Mouse (Mus musculus) midbrain, embryonic 12.5 days (tissue): ENCODE data around the gene Dad1. TPM values are rescaled to one million over a fixed set of nuclear protein-coding genes. Genes with fewer than 3 reads are reported as not detected.
"Not testable (repeated sequence)": the region's sequence is repeated elsewhere in the genome, so short reads cannot be mapped to it uniquely, and the experiment has no call there.

Experiments
- ATAC-seq: fragments of 200-750 bp; cut with Nextera tagmentation; 2 replicates; pipeline ENCODE4 v1.8.0; 2017; ENCODE audit warnings: low read depth, moderate TSS enrichment, moderate library complexity; ENCODE audit not compliant: low FRiP score
- H3K27ac ChIP-seq: fragments of 300-500 bp; sonication (generic); replicated peaks from 2 replicates; pipeline ENCODE4 v1.5.1; 2016; ENCODE audit warnings: mild to moderate bottlenecking
- H3K27me3 ChIP-seq: fragments of 300-500 bp; sonication (generic); 2 replicates; pipeline ENCODE4 v1.6.1; 2016; ENCODE audit warnings: mild to moderate bottlenecking
- H3K36me3 ChIP-seq: fragments of 300-500 bp; sonication (generic); 2 replicates; pipeline ENCODE4 v1.6.1; 2016
- H3K4me1 ChIP-seq: fragments of 300-500 bp; sonication (generic); 2 replicates; pipeline ENCODE4 v1.6.1; 2016
- H3K4me2 ChIP-seq: fragments of 300-500 bp; sonication (generic); replicated peaks from 2 replicates; pipeline ENCODE4 v1.6.1; 2016; ENCODE audit warnings: mild to moderate bottlenecking, moderate library complexity
- H3K4me3 ChIP-seq: fragments of 300-500 bp; sonication (generic); 2 replicates; pipeline ENCODE4 v1.5.1; 2016; ENCODE audit warnings: mild to moderate bottlenecking
- H3K9ac ChIP-seq: fragments of 300-500 bp; sonication (generic); replicated peaks from 2 replicates; pipeline ENCODE4 v1.6.1; 2016; ENCODE audit warnings: mild to moderate bottlenecking, moderate library complexity
- H3K9me3 ChIP-seq: fragments of 300-500 bp; sonication (generic); 2 replicates; pipeline ENCODE4 v1.6.1; 2016; ENCODE audit warnings: mild to moderate bottlenecking
- WGBS: fragments of 180-500 bp; shearing (Covaris S2); methylation state at CpG from one replicate; pipeline ENCODE4 v1.1.7; 2016; 5-methylcytosine and 5-hydroxymethylcytosine counted together
- polyA plus RNA-seq: library from polyadenylated mRNA; unstranded; fragments of >200 nt; fragmentation: Nextera tagmentation; extraction: Ambion mirVana; gene quantifications from 2 replicates; pipeline ENCODE4 v1.2.1, GENCODE M21; 2016

Dad1 gene
- polyA plus RNA-seq, 1 experiment from 2014 or later: 220 TPM

DNA sequence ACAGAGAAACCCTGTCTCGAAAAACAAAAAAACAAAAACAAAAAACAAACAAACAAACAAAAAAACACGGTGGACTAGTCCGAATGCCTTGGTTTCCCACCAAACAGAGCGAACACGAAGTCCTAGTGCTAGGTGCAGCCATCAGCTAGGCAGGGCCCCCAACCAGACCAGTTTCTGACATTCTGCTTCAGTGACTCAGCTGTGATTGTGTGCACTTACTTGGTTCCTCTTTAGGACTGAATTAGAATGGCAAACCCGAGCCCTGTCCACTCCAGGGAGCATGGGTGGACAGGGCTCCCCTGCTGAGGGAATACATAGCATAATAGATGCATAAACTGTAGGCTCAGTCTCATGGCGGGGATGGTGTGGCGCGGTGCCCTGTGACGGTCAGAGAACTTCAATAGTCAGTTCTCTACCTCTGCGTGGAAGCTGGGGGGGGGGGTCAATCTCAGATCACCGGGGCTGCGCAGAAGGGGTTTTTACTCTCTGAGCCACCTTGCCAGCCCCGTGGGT, 23.2 kb downstream of the Dad1 start:
- WGBS: 84% methylated on average over 14 of the region's 14 CpGs
- peaks cover 15% of the 10 kb centered on the region; the same call in 1 of the 2 replicates for H3K27me3 ChIP-seq
- ATAC-seq: no peak
- H3K4me3 ChIP-seq: no peak overlapping the region
- H3K36me3 ChIP-seq: peaks cover 10% of the 10 kb centered on the region; the same call in 1 of the 2 replicates
- no peak overlapping the region for H3K27ac ChIP-seq
- H3K4me1 ChIP-seq: peaks cover 28% of the 10 kb centered on the region
- no peaks in the 10 kb centered on the region for H3K9me3 ChIP-seq
- no peak overlapping the region for H3K9ac ChIP-seq
- no peak overlapping the region for H3K4me2 ChIP-seq

DNA sequence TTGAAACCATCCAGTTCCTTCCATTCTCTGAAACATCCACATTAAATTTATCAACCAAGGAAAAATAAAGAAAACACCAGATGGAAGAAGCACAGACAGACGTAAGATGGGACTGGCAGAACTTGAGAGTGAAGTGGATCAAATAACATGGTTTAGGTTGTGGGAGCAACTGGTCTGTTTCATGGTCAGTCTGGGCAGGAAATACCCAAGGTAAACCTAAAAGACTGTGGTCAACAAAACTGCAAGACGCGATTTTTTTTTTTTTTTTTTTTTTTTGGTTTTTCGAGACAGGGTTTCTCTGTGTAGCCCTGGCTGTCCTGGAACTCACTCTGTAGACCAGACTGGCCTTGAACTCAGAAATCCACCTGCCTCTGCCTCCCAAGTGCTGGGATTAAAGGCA, 24.1 kb downstream of the Dad1 start:
- 86% methylated on average over 3 of the region's 4 CpGs for WGBS
- H3K4me1 ChIP-seq: peaks cover 32% of the 10 kb centered on the region
- not testable (repeated sequence) for H3K9ac ChIP-seq, H3K4me3 ChIP-seq, H3K9me3 ChIP-seq, H3K27ac ChIP-seq, H3K36me3 ChIP-seq, H3K4me2 ChIP-seq, ATAC-seq
- H3K27me3 ChIP-seq: peaks cover 15% of the 10 kb centered on the region; the same call in 1 of the 2 replicates

DNA sequence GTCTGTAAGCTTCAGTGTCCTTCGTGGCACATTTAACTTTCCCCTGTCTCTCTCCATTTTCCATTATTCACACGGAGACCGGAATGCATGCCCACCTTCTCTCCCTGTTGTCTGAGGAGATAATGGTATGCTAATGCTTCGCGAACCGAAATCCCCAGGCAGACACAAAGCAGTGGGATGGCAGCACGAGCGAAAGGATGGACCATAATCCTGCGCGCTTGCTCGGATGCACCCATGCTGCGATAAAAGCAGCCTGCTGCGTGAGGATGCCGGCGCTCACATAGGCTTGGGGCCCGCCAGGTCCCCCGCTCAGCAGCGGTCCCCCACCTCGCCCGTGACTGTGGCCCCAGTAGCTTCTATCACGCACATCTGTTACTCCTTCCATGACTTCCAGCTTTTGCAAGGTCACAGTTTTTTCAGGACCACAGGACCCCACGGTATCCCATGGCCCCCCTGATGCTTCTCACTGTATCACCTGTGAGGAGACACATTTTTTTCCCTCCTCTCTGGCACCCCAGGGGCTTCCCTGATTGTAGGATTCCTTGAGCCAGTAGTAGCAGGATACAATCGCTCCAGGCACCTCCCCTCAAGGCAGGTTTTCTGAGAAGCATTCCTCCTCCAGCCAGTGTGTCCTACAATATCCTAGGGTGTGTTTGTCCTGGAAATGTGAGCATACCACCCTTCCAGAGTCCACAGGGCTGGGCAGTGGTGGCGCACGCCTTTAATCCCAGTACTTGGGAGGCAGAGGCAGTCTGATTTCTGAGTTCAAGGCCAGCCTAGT, 24.8 kb downstream of the Dad1 start:
- Histone ChIP-seq H3K4me2 (peak overlapping the region; percentile 62), H3K36me3 (no peaks in the 10 kb centered on the region), H3K4me3 (peak overlapping the region; percentile 35), H3K27ac (peak overlapping the region; percentile 76), H3K27me3 (peaks cover 15% of the 10 kb centered on the region; the same call in 1 of the 2 replicates), H3K9me3 (no peaks in the 10 kb centered on the region), H3K9ac (peak overlapping the region; percentile 55), H3K4me1 (peaks cover 38% of the 10 kb centered on the region)
- ATAC-seq: peak; percentile 47
- 5% methylated on average over 25 of the region's 25 CpGs for WGBS

DNA sequence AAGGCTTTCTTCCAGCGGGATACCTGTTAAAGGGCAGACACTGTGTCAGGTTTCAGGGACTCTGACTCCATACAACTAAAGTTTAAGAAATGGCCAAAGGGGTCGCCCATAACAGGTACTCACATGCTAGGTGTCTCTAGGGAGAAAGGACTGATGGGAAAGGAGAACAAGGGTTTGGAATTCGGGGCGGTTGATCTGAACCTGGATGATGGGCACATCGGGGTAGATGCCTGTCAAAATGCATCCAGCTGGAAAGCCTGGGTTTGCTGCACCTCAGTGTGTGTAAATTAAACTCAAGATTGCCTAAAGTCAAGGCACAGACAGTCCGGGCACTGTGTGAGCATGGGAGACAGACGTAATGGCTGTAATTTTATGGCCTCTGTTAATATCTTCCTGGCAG, 25.4 kb downstream of the Dad1 start:
- Histone ChIP-seq H3K27me3 (peaks cover 15% of the 10 kb centered on the region; the same call in 1 of the 2 replicates), H3K36me3 (no peaks in the 10 kb centered on the region), H3K9ac (peak overlapping the region; percentile 55; the same call in 1 of the 2 replicates), H3K27ac (peak overlapping the region; percentile 76), H3K4me1 (peaks cover 38% of the 10 kb centered on the region), H3K4me2 (peak overlapping the region; percentile 62), H3K4me3 (peak overlapping the region; percentile 35), H3K9me3 (no peaks in the 10 kb centered on the region)
- 0 out of 2 replicates have a peak, but pooled peaks have one; percentile 6 for ATAC-seq
- 8% methylated on average over 7 of the region's 7 CpGs for WGBS

DNA sequence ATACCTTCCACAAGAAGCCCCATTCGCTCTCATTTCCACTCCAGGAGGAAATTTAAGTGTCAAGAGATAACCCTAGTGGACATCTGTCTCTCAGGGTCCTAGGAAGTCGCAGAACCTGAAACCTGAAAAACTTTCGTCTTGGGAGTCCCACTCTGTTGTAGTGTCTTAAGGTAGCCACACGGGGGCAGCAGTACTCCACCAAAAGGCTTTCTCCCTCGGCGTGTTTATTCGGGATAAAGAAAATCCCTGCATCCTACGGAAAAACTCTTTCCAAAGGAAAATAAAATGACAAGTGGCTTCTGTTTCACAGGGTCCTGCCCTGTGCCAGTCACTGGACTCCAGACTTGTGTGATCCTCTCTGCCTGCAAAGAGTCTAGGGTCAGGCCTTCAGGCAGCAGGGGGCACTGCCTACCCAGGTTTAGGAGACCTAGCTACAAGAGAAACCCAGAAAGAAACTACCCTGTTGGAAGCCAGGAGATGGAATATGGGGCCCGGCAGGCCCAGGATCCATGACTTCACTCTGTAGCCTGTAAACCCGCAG, 25.9 kb downstream of the Dad1 start:
- peaks cover 34% of the 10 kb centered on the region for H3K4me1 ChIP-seq
- H3K4me3 ChIP-seq: peak overlapping the region; percentile 35
- peak; percentile 61; the same call in 1 of the 2 replicates for ATAC-seq
- peak overlapping the region; percentile 76 for H3K27ac ChIP-seq
- H3K27me3 ChIP-seq: peaks cover 15% of the 10 kb centered on the region; the same call in 1 of the 2 replicates
- peak overlapping the region; percentile 62 for H3K4me2 ChIP-seq
- under 1% methylated on average over 10 of the region's 10 CpGs for WGBS
- H3K36me3 ChIP-seq: no peaks in the 10 kb centered on the region
- no peak overlapping the region; the same call in 1 of the 2 replicates for H3K9ac ChIP-seq
- no peaks in the 10 kb centered on the region for H3K9me3 ChIP-seq

DNA sequence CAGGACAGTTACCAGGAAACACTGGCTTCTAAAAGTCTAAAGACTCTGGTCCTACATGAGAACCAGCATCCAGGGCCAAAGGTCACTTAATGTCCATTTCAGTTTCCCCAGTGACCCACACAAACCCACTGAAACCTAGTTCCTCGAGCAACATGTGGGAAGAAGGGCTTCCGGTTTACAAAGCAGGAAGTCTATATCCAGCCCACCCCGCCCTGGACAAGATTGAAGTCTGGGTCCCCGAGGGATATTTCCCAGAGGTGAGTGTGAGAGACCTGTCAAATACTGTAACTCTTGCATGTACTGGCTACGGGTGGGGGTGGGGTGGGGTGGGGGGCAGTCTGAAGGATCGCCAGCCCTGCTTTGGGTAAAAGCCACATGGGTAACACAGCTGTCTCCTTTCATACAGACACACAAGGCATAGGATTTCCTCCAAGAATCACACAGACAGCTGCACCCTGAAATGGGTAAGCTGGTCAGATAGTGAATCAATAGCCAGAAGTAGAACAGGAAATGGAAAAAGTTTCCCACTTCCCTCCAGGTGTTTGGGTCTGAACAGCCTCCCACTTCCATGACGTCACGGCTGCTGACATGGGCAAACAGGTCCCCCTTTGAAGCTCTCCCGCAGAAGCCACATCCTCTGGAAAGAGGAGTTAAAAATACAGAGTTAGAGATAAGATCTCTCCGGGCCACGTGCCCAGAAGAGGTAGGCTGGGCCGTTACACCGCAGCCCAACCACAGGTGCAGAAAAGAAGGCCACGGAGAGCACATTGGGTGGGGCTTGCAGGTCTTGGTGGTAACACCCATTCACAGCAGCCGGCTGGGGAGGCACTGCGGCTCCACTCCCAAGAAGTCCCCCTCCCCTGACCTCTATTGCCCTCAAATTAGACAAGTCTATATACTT, 26.7 kb downstream of the Dad1 start:
- ATAC-seq: no peak
- Histone ChIP-seq H3K4me3 (no peak overlapping the region), H3K36me3 (no peaks in the 10 kb centered on the region), H3K27me3 (peaks cover 15% of the 10 kb centered on the region; the same call in 1 of the 2 replicates), H3K9me3 (no peaks in the 10 kb centered on the region), H3K27ac (no peak overlapping the region), H3K4me2 (no peak overlapping the region), H3K4me1 (peaks cover 29% of the 10 kb centered on the region), H3K9ac (no peak overlapping the region)
- 59% methylated on average over 16 of the region's 16 CpGs for WGBS

DNA sequence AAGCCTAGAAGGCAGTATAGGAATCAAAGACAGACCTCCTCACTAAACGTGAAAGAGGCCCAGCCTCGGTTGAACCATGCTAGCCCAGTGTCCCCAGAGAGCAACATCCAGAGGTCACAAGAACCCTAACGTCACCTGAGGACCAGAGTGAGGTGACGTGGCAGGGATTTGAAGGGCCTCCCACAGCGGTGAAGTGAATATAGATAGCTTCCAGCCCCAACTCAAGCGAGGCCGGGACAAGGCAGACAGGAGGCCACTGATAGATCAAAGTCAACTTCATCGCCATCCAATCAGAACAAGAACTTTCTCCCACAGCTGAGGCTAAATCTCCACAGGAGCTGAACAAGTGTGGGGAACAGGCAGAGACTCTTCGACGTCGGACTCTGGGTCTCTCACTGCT, 28.2 kb downstream of the Dad1 start:
- Histone ChIP-seq H3K27me3 (peaks cover 15% of the 10 kb centered on the region; the same call in 1 of the 2 replicates), H3K4me3 (no peak overlapping the region), H3K4me1 (peaks cover 25% of the 10 kb centered on the region), H3K27ac (no peak overlapping the region), H3K4me2 (no peak overlapping the region), H3K9ac (no peak overlapping the region), H3K36me3 (no peaks in the 10 kb centered on the region), H3K9me3 (no peaks in the 10 kb centered on the region)
- no peak for ATAC-seq
- 83% methylated on average over 11 of the region's 11 CpGs for WGBS

DNA sequence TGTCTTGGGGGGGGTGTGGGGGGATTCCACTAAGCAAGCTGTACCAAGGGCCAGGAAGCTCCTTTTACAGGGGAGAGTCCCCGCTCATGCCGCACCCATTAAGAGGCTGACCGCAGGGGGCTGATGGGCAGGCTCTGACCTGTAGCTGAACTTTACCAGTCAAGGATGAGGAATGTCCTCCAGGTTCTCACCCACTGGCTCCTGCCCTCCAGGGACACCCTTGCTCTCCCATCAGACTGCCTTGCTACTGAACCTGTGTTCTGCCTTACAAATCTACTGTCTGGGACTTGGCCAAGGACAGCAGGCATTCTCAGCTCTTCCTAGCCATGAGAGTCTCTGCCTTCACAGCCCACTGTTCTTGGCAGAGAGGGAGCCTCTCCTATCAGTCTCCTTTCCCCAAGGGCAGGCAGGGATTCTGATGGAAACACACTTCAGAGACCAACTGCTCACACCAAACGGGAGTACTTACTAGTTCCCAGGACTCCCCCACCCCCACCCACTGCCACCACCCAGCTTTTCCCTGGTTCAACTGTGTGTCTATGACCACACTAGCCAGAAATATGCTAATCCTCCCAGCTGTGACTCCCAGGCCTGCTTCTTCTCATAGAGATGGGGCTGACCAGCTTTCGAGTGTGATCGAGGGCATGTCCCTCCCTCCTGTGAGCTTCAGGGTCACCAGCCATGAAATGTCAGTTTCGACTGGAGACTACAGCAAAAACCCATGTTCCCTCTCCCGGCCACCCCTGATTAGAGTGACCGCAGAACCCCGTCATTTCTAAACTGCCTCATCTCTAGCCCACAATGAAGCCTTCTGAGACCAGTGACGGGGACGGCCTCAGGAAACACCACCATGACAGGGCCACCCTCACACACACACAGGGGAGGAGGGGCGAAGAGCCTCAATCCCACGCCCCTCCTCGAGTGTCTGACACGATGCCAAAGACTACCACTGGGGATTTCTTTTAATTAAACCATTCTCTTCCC, 29.1 kb downstream of the Dad1 start:
- H3K9ac ChIP-seq: no peak overlapping the region
- no peak overlapping the region for H3K4me2 ChIP-seq
- H3K36me3 ChIP-seq: no peaks in the 10 kb centered on the region
- peaks cover 15% of the 10 kb centered on the region; the same call in 1 of the 2 replicates for H3K27me3 ChIP-seq
- H3K4me1 ChIP-seq: peaks cover 25% of the 10 kb centered on the region
- ATAC-seq: no peak
- WGBS: 50% methylated on average over 16 of the region's 16 CpGs
- no peaks in the 10 kb centered on the region for H3K9me3 ChIP-seq
- H3K4me3 ChIP-seq: no peak overlapping the region
- peak overlapping the region; percentile 40; the same call in 1 of the 2 replicates for H3K27ac ChIP-seq

DNA sequence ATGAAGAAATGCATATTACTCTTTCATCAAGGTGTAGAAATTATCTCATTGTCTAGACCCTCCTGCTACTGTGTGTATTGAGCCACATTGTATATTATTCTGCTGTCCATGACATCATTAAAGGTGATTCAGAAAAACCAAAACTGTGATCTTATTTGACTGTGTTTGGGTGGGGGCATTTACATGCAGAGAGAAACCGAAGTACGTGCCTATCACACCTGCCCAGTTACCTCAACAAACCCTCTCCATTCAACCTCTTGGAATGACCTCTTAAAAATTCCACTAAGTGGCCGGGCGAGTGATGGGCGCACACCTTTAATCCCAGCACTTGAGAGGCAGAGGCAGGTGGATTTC, 29.9 kb downstream of the Dad1 start:
- H3K4me1 ChIP-seq: peaks cover 21% of the 10 kb centered on the region
- WGBS: 88% methylated on average over 5 of the region's 5 CpGs

DNA sequence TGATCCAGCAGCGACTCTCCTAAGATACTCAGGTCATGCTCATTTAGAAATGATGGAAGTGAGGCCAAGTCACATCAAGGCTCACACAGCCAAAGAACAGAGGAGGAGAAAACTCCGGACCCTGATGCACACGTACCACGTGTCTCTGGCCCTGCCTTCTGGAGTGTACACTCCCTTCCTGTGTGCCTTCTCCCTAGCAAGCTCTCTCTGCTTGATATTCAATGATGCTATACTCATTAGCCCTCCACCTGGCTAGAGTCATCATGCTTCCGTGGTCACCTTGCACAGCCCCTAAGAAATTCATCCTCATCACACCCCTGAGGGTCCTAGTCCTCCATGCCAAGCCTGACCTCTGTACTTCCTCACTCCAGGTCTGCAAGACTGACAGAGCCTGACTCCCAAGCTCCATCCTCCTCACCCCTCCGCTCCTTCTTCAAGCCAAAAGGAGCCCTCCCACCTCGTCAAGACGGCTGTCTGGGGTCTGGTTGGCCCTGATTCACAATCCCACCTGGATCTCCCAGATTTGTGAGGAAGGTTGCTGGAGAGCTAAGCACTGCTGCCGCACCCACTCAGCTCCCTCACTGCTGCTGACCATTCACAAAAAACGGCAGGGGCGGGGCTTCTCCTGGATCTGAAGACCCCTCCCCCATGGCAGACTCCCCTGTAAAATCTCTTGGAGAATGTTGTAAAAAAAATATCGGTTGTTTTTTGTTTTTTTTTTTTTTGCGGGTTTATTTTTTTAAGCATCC, 30.4 kb downstream of the Dad1 start:
- no peaks in the 10 kb centered on the region for H3K9me3 ChIP-seq
- H3K4me2 ChIP-seq: no peak overlapping the region
- no peaks in the 10 kb centered on the region for H3K36me3 ChIP-seq
- peaks cover 15% of the 10 kb centered on the region; the same call in 1 of the 2 replicates for H3K27me3 ChIP-seq
- H3K4me1 ChIP-seq: peaks cover 15% of the 10 kb centered on the region
- H3K9ac ChIP-seq: no peak overlapping the region
- H3K27ac ChIP-seq: no peak overlapping the region
- 60% methylated on average over 13 of the region's 13 CpGs for WGBS
- no peak for ATAC-seq
- H3K4me3 ChIP-seq: no peak overlapping the region

More for the DNA sequence above, 29.9 kb downstream of the Dad1 start:
- Histone ChIP-seq H3K27ac (no peak overlapping the region), H3K9ac (no peak overlapping the region), H3K36me3 (no peaks in the 10 kb centered on the region), H3K27me3 (peaks cover 15% of the 10 kb centered on the region; the same call in 1 of the 2 replicates), H3K9me3 (no peaks in the 10 kb centered on the region), H3K4me3 (no peak overlapping the region), H3K4me2 (no peak overlapping the region)
- ATAC-seq: no peak
